Mouse (Mus musculus): ENCODE data around the gene Tex48. TPM values are rescaled to one million over a fixed set of nuclear protein-coding genes. Genes with fewer than 3 reads are reported as not detected.

Gene Tex48
- not detected for polyA plus RNA-seq (2012; fragmentation: generic; extraction: Trizol)

GRCm38 (mm10) chr4:63622378-63622835, at the start of gene Tex48:
Gene Tex48, minus strand, starts transcription at chr4:63622428.

DNA sequence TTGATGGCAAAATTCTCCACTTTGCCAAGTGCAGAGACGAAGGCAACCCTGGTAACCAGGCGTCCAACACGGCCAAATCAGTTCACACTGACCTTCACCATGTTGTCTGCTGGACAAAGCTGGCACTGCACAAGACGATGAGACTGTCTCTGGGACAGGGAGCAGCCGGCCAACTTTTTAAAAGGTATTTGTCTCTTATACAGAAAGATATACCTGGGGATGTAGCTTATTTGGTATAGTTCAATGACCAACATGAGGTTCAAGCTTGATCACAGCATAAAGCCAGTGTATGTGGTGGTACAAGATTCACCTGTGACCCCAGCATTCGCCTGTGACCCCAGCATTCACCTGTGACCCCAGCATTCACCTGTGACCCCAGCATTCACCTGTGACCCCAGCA, 41.1 kb upstream of the Tex48 start, which contains the start of gene Gm11214:
TSS of gene Gm11214 (minus strand) at position 101 of the 400 bp plus-strand sequence.

DNA sequence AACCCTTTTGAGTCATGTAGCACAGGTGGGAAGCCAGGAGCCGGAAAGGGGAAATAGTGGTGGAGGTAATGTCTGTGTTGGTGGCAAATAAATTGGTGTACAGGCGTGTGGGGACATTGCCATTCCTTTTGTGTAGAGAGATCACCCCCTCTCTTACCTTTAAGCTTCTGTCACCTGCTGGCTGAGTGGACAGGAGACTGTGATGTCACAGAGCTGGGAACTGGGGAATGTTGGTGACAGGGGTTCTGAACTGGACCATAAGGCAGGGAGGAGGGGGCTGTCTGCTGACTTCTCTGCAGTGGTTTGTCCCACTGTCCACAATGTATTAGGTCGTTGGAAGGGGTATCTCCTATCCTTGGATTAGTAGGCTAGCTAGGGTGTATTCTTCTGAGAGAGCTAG, 17.3 kb downstream of the Tex48 start, which contains the start of gene Gm11213:
TSS of gene Gm11213 (minus strand) at position 317 of the 400 bp plus-strand sequence.

DNA sequence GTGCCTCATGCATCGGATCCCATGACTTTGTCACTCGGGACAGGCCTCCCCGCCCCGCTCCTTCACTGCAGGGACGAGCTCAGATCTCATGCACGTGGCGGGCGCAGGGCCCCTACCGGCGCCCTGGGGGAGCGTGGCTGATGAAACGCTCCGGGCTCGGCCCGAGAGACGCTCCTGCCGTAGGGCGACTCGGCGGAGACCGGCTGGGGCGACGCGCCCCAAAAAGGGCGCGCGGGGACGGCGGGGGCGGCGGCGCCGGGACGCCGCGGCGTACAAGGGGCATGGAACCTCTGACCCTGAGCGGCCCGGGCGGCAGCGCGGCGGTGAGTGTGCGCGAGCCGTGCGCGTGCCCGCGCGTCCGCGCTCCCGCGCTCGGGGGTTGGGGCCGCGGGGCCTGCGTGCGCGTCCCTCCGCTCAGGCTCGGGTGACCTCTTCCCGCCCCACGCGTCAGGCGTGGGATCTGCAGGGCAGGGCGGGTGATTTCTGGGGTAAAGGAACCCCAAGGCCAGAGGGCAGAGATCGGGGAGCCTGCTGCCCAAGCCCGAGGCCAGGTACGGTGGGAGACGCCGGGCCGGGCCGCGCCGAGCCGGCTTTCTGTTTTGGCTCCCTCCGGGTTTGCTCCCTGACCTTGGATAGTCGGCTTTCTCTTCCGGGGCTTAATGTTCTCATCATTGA, 63.7 kb downstream of the Tex48 start, which contains the start of gene Tmem268:
TSS of gene Tmem268 (plus strand) at position 375 of the 675 bp plus-strand sequence.

Other genes starting within 250 kb of the Tex48 start
- gene Akna, start 219.1 kb downstream of the Tex48 start, polyA plus RNA-seq (2012; fragmentation: generic; extraction: Trizol), result 1 to 10 TPM in 1 of 2 experiments, under 1 TPM in 1; 0.13 to 2.3 TPM
- 10 to 100 TPM in 1 of 2 experiments, 1 to 10 TPM in 1; 9.4 to 13.8 TPM for gene Whrn, start 126.4 kb downstream of the Tex48 start, polyA plus RNA-seq (2012; fragmentation: generic; extraction: Trizol)
- gene Atp6v1g1, start 77.7 kb downstream of the Tex48 start, polyA plus RNA-seq (2012; fragmentation: generic; extraction: Trizol), result 100 to 1,000 TPM; 119 to 187 TPM
- 1 to 10 TPM; 1.3 to 3.4 TPM for gene Tmem268, start 63.6 kb downstream of the Tex48 start, polyA plus RNA-seq (2012; fragmentation: generic; extraction: Trizol)
- not detected for gene Gm11213, start 17.2 kb downstream of the Tex48 start, polyA plus RNA-seq (2012; fragmentation: generic; extraction: Trizol)
- not detected for gene Gm11214, start 41.0 kb upstream of the Tex48 start, polyA plus RNA-seq (2012; fragmentation: generic; extraction: Trizol)
- not detected for gene Tnfsf15, start 122.7 kb upstream of the Tex48 start, polyA plus RNA-seq (2012; fragmentation: generic; extraction: Trizol)
- gene Tnfsf8, start 238.9 kb upstream of the Tex48 start, polyA plus RNA-seq (2012; fragmentation: generic; extraction: Trizol), result under 1 TPM in 1 of 2 experiments, not detected in 1; 0.01 TPM